Mouse (Mus musculus): ENCODE measurements around the gene Igfbp1.

The Igfbp1 gene

GRCm38 (mm10) chr11:7234981-7235609 is 37.5 kb downstream of the Igfbp1 start:
- DNase-seq, result no peak

DNA sequence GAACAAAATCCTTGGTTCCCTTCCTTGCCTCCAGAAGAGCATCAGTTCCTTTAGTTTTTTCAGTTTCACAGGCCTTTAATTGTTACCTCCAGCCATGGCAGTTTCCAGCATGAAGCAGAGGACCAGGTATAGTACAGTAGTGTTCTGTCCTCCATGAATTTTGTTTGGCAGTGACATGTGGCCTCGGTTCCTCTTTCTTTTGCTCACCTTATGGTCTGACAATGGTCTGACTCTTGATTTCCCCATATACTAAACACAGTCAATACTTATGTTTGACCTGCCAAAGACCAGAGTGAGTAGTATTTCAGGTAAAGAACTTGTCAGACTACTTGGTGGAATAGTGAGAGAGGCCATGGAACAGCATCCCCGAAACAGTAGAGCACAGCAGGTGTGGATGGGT is 39.2 kb downstream of the Igfbp1 start:
- no peak for DNase-seq

- no peak for DNase-seq
Observed at GRCm38 (mm10) chr11:7237712-7238111, 40.1 kb downstream of the Igfbp1 start.

DNA sequence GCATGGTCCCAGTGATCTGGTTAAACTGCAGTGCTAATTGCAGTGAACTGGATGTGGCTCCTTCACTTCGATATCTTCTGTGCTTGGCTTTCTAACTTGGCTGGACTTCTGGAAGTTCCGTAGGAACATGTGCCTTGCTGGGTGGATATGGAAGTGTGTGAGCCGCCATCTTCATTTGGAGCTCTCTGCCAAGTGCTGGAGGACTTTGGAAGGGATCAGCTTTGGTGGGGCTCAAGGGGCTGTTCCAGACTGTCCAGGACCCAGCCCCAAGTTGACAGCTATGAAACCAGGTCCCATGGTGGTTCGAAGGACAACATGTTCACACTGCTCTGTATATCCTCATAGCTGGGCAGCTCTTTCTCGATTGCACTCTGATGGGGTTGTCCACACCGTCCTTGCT is 41.0 kb downstream of the Igfbp1 start:
- no peak for DNase-seq

DNA sequence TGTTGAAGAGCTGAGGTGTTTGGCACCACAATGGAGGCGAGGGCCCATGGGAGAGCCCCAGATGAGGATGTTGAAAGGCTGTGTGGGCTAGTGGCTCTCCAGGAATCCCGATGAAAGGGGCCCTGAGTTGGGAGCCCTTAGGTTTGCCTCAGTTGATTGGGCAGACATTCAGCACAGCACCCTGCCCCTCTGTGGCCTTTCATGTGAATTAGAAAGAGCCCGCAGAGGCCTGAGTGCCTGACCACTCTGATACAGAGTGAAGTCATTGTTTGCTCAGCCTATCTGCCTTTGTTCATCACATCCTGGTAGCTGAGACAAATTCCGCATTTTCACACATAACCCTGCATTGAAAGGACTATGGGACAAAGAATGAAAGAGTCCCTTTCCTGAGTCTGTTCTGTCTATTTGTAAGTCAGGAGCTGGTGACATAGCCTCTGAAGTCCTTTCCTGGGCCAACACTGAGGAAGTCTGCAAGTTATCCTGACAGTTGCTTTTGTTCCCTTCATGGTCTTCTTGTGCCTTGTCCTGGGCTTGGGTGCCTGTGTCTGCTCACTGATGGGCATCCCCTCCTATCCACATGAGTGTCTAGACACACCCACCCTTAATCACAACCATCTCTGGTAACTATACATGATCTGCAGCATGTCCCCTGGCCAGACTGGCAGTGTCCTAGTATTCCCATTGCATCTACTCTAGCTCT is 41.6 kb downstream of the Igfbp1 start:
- no peak for DNase-seq

DNA sequence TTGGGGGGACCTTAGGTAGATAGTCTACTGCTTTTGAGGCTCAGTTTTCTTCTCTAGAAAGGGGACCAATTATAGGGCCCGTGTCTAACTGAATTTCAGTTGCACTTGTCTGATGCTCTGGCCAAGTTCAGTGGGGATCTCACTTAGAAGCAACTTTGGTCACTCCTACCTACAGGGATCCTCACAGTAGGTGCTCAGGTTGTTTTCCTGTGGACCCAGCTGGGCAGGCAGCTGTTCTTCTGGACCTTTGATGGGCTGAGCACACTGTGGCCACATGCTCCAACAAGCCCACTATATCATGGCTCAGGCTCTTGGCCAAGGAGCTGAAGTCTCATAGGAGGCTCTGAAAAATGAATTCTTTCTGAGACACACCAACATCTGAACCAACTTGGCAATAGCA is 47.2 kb downstream of the Igfbp1 start:
- no peak for DNase-seq

DNA sequence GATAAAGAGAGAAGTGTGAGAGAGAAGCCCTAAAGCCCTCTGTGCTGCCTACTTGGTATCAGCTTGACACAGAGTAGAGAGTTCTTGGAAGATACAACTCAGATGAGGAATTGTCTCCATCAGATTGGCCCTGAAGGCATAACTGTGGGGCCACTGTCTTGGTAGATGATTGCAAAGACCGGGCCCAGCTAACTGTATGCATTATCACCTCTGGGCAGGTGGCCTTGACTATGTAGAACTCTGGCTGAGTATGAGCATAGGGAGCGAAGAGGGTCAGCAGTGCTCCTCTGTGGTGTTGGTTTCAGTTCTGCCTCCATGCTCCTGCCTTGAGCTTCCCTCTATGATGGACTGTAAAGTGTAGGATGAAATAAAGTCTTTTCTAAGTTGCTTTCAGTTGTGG is 52.8 kb downstream of the Igfbp1 start:
- no peak for DNase-seq

DNA sequence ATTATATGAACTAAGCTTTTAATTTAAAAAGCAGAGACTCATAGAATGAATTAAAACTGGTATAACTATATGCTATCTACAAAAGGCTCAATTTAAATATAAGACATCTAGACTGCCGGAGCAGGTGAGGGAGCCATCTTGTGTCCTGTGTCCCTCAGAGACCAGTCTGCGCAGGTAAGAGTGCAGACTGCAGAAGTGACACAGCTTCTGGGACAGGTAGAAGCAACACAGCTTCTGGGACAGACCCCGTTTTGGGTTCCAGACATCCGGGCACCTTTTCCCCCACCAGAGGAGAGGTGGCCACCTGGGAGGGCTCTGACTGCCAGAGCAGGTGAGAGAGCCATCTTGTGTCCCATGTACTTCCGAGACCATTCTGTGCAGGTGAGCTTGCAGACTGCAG is 53.3 kb downstream of the Igfbp1 start:
- no peak for DNase-seq

Data from embryo, embryonic 11 days (tissue).